Mouse (Mus musculus) liver, postnatal 0 days (tissue): ENCODE data around the gene Naa80.

ENCODE experiments used
- CTCF ChIP-seq: sonication (generic); IDR thresholded peaks from 2 replicates; pipeline ENCODE4 v1.5.1; 2016; ENCODE audit warnings: antibody characterized with exemption, low read depth
- EP300 ChIP-seq: IDR thresholded peaks from 2 replicates; pipeline ENCODE4 v1.6.1; 2016; ENCODE audit warnings: antibody characterized with exemption, low read depth, mild to moderate bottlenecking

DNA sequence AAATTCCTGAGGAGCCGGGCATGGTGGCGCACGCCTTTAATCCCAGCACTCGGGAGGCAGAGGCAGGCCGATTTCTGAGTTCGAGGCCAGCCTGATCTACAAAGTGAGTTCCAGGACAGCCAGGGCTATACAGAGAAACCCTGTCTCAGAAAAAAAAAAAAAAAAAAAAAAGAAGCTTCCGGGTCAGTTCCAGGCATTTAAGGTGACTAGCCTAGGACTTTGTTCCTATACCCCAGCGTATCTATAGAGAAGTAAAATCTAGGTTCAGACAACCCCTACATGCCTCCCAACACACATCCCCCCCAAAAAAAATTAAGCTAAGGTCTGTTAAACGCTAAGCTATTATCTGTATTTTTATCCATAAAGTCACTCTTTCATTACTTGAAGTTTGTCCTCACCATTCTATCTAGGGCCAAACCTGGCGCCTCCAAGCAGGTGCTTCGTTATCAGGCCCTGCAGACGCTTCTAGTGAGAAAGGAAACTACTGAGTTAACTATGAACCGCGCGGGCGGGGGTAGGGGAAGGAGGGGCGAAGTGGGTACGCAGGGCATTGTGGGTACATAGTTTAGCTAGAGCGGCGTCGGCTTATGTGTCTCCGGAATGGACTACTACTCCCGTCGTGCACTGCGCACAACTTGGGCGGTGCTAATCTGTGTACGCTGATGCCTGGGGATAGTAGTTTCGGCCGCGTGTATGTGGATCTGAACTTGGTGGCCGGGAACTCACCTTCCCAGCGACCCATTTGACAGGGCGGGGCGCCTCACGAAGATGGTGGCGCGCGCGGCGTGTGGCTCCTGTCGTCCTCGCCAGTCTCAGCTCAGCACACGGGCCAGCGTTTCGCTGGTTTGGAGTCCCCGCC, 8.5 kb downstream of the Naa80 start, which contains the start of gene Ifrd2:
- TF ChIP-seq CTCF (no peak), EP300 (peak; percentile 99)
